Mouse (Mus musculus): ENCODE data around the gene Klhl35. TPM values are rescaled to one million over a fixed set of nuclear protein-coding genes. Genes with fewer than 3 reads are reported as not detected.

Klhl35 gene
- polyA plus RNA-seq (2015; fragmentation: Nextera tagmentation; extraction: Ambion mirVana), result 3.8 and 7.1 TPM in 2 replicates

GRCm38 (mm10) chr7:99465811-99466210 is at the start of gene Klhl35:
Klhl35 (plus strand) TSS chr7:99466004.
- Histone ChIP-seq H3K9ac (replicated peaks) (peak within 1 kb of the TSS; percentile 36), H3K4me2 (replicated peaks) (peak within 1 kb of the TSS; percentile 36), H3K27me3 (no peaks in the 10 kb centered on the region), H3K9me3 (no peaks in the 10 kb centered on the region), H3K4me3 (peak within 1 kb of the TSS; percentile 16), H3K27ac (replicated peaks) (peak within 1 kb of the TSS; percentile 88), H3K4me1 (peaks cover 32% of the 10 kb centered on the region), H3K36me3 (peaks cover 6% of the 10 kb centered on the region)
- ATAC-seq (replicated peaks), result peak; percentile 12
- WGBS, result 16% methylated on average over 8 of the region's 8 CpGs

- 77% methylated on average over 3 of the region's 3 CpGs for WGBS
- no peak overlapping the region for H3K4me2 ChIP-seq (replicated peaks)
- H3K4me1 ChIP-seq, result no peaks in the 10 kb centered on the region
- ATAC-seq (replicated peaks), result no peak
- no peaks in the 10 kb centered on the region for H3K9me3 ChIP-seq
- H3K36me3 ChIP-seq, result no peaks in the 10 kb centered on the region; the same call in 1 of the 2 replicates
- H3K9ac ChIP-seq (replicated peaks), result no peak overlapping the region
- no peak overlapping the region for H3K4me3 ChIP-seq
- no peak overlapping the region for H3K27ac ChIP-seq (replicated peaks)
- no peaks in the 10 kb centered on the region for H3K27me3 ChIP-seq
Measured at GRCm38 (mm10) chr7:99419311-99419710, 46.5 kb upstream of the Klhl35 start.

GRCm38 (mm10) chr7:99421006-99421405 is 44.8 kb upstream of the Klhl35 start:
- H3K4me1 ChIP-seq, result peaks cover 4% of the 10 kb centered on the region; the same call in 1 of the 2 replicates
- no peak for ATAC-seq (replicated peaks)
- 91% methylated on average over 6 of the region's 6 CpGs for WGBS
- no peaks in the 10 kb centered on the region; the same call in 1 of the 2 replicates for H3K36me3 ChIP-seq
- no peaks in the 10 kb centered on the region for H3K27me3 ChIP-seq
- no peak overlapping the region for H3K4me3 ChIP-seq
- no peaks in the 10 kb centered on the region for H3K9me3 ChIP-seq
- H3K4me2 ChIP-seq (replicated peaks), result no peak overlapping the region
- H3K27ac ChIP-seq (replicated peaks), result no peak overlapping the region
- no peak overlapping the region for H3K9ac ChIP-seq (replicated peaks)

DNA sequence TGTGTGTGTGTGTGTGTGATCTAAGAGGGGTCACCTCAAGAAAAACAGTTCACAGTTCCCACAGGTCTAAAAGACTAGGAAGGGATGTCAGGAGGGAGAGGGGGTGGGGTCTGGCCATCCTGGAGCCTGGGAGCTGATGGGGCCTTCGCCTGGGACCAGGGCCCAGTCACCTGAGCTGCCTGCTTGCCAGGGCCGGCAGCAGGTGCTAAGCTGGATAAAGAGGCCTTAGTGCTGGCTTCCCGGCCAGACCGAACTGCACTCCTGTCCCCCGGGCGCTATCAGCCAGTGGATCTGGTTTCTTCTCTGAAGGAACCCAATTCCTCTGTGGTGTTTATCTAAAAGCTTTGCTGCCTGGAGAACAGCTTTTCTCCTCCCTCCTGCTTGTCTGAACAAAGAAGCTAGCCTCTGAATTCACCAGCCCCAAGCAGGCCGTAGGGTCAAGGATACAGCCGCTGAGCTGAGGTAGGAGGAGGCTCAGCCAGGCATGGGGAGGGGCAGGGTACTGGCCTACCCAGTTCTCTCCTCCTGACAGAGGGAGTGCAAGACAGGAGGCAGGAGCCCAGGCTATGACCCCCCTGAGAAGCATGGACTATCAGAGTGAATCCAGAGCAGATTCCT is 41.2 kb upstream of the Klhl35 start:
- no peak overlapping the region for H3K9ac ChIP-seq (replicated peaks)
- H3K36me3 ChIP-seq, result no peaks in the 10 kb centered on the region
- no peak overlapping the region for H3K4me2 ChIP-seq (replicated peaks)
- H3K4me3 ChIP-seq, result no peak overlapping the region
- H3K4me1 ChIP-seq, result peaks cover 20% of the 10 kb centered on the region
- 0 out of 2 replicates have a peak overlapping the region, but pooled peaks have one; percentile 40 for H3K27ac ChIP-seq (replicated peaks)
- H3K9me3 ChIP-seq, result no peaks in the 10 kb centered on the region
- WGBS, result 43% methylated on average over 8 of the region's 8 CpGs
- no peaks in the 10 kb centered on the region for H3K27me3 ChIP-seq
- ATAC-seq (replicated peaks), result no peak

- Histone ChIP-seq H3K27me3 (no peaks in the 10 kb centered on the region), H3K36me3 (no peaks in the 10 kb centered on the region), H3K4me2 (replicated peaks) (no peak overlapping the region), H3K27ac (replicated peaks) (no peak overlapping the region), H3K4me1 (peaks cover 24% of the 10 kb centered on the region), H3K9me3 (no peaks in the 10 kb centered on the region), H3K4me3 (no peak overlapping the region), H3K9ac (replicated peaks) (no peak overlapping the region)
- no peak for ATAC-seq (replicated peaks)
- 90% methylated on average over 4 of the region's 4 CpGs for WGBS
Measured at GRCm38 (mm10) chr7:99425706-99426105, 40.1 kb upstream of the Klhl35 start.

GRCm38 (mm10) chr7:99427031-99427430 is 38.8 kb upstream of the Klhl35 start:
- Histone ChIP-seq H3K9ac (replicated peaks) (0 out of 2 replicates have a peak overlapping the region, but pooled peaks have one; percentile 1), H3K27me3 (no peaks in the 10 kb centered on the region), H3K36me3 (no peaks in the 10 kb centered on the region), H3K4me3 (no peak overlapping the region), H3K9me3 (no peaks in the 10 kb centered on the region), H3K4me1 (peaks cover 29% of the 10 kb centered on the region), H3K27ac (replicated peaks) (no peak overlapping the region), H3K4me2 (replicated peaks) (no peak overlapping the region)
- WGBS, result 30% methylated on average over 10 of the region's 10 CpGs
- ATAC-seq (replicated peaks), result no peak

DNA sequence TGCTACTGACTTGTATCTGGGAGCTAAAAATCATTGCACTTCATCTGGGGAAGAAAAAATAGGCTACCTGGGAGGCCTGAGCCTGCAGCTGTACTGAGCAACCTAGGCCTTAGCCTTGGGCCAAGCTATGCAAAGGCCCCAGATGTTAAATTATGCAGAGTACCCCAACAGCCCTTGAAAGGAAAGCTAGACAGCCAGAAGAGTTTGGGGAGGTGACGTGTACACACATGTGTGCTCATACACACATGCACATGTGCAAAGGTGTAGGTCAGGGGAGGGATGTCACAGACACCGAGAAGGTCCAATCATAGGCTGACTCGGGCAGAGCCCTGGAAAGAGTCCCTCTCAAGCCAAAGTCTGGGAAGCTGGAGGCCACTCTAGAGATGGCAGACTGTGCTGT is 37.8 kb upstream of the Klhl35 start:
- no peak for ATAC-seq (replicated peaks)
- H3K4me1 ChIP-seq, result peaks cover 39% of the 10 kb centered on the region
- 92% methylated on average over 3 of the region's 3 CpGs for WGBS
- H3K9ac ChIP-seq (replicated peaks), result no peak overlapping the region
- no peaks in the 10 kb centered on the region for H3K27me3 ChIP-seq
- no peaks in the 10 kb centered on the region for H3K36me3 ChIP-seq
- no peak overlapping the region for H3K4me3 ChIP-seq
- no peaks in the 10 kb centered on the region for H3K9me3 ChIP-seq
- H3K4me2 ChIP-seq (replicated peaks), result no peak overlapping the region
- H3K27ac ChIP-seq (replicated peaks), result no peak overlapping the region

DNA sequence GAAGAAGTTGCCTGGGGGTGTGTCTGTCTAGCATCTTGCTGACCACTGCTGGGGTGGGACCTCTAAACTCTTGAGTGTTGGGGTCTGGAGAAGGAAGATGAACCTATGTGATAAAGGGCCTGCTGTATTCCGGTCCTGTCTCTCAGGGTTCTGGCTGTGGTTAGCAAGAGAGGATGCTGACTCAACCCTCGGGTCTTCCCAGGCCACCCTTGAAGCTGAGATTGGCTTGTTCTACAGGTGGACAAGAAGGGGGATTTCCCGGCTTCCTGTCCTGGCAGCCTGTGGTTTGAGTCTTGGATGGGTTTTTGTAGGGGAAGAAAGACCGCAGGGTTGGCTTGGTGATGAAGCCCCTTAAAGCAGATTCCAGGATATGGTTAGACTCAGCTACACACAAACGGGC is 37.0 kb upstream of the Klhl35 start:
- peaks cover 45% of the 10 kb centered on the region for H3K4me1 ChIP-seq
- H3K4me2 ChIP-seq (replicated peaks), result no peak overlapping the region
- no peak overlapping the region for H3K9ac ChIP-seq (replicated peaks)
- H3K27me3 ChIP-seq, result no peaks in the 10 kb centered on the region
- no peak overlapping the region for H3K4me3 ChIP-seq
- no peaks in the 10 kb centered on the region for H3K9me3 ChIP-seq
- WGBS, result 87% methylated on average over 5 of the region's 5 CpGs
- no peaks in the 10 kb centered on the region for H3K36me3 ChIP-seq
- H3K27ac ChIP-seq (replicated peaks), result no peak overlapping the region
- no peak for ATAC-seq (replicated peaks)

DNA sequence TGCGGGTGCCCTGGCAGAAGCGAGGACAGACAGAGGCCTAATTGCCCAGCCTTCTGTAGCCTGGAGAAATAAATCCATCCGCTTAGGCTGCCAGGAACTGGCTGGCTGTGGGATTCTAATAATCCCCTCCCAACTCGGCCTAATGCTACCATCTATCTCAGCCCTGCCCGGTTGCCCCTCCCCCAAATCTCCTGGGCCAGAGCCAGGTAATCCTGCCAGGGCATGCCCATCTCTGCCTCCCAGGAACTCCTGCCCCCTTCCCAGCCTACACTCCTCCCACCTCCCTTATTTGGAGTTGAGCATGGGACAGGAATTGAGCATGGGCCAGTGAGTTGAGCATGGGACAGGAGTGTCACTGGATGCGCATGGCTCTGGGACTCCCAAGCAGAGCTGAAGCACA is 36.0 kb upstream of the Klhl35 start:
- no peak for ATAC-seq (replicated peaks)
- Histone ChIP-seq H3K36me3 (no peaks in the 10 kb centered on the region), H3K9ac (replicated peaks) (no peak overlapping the region), H3K4me2 (replicated peaks) (no peak overlapping the region), H3K9me3 (no peaks in the 10 kb centered on the region), H3K4me1 (peaks cover 45% of the 10 kb centered on the region), H3K27ac (replicated peaks) (0 out of 2 replicates have a peak overlapping the region, but pooled peaks have one; percentile 1), H3K27me3 (no peaks in the 10 kb centered on the region), H3K4me3 (no peak overlapping the region)
- 18% methylated on average over 6 of the region's 6 CpGs for WGBS

GRCm38 (mm10) chr7:99430246-99430645 is 35.6 kb upstream of the Klhl35 start:
- Histone ChIP-seq H3K4me2 (replicated peaks) (no peak overlapping the region), H3K4me3 (no peak overlapping the region), H3K27me3 (no peaks in the 10 kb centered on the region), H3K36me3 (no peaks in the 10 kb centered on the region), H3K9me3 (no peaks in the 10 kb centered on the region), H3K27ac (replicated peaks) (no peak overlapping the region), H3K9ac (replicated peaks) (no peak overlapping the region), H3K4me1 (peaks cover 47% of the 10 kb centered on the region)
- no peak for ATAC-seq (replicated peaks)
- WGBS, result 69% methylated on average over 11 of the region's 11 CpGs

- 19% methylated on average over 14 of the region's 14 CpGs for WGBS
- peaks cover 40% of the 10 kb centered on the region for H3K4me1 ChIP-seq
- no peaks in the 10 kb centered on the region for H3K9me3 ChIP-seq
- no peaks in the 10 kb centered on the region for H3K27me3 ChIP-seq
- peak; percentile 71 for ATAC-seq (replicated peaks)
- no peak overlapping the region; the same call in 1 of the 2 replicates for H3K9ac ChIP-seq (replicated peaks)
- H3K36me3 ChIP-seq, result no peaks in the 10 kb centered on the region
- H3K4me3 ChIP-seq, result no peak overlapping the region
- peak overlapping the region; percentile 82 for H3K27ac ChIP-seq (replicated peaks)
- H3K4me2 ChIP-seq (replicated peaks), result peak overlapping the region; percentile 0; the same call in 1 of the 2 replicates
Measured at GRCm38 (mm10) chr7:99432248-99432647, 33.6 kb upstream of the Klhl35 start.

DNA sequence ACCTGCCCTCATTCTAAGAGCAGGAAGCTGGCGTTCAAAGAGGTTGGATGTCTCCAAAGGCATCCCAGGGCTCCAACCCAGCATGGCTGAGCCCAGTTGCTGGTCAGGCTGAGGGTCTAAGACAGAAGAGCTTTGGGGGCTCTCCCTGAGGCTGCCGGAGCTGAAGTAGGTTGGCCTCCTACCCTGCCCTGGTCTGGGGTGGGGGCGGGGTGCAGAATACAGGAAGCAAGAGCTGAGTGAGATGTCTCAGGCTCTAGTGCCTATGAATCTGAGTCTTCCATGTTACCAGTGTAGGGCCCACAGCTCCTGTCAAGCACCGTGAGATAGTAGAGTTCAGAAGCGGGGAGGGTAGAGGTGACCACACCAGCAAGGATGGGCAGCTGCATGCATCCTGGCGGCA is 32.9 kb upstream of the Klhl35 start:
- Histone ChIP-seq H3K27ac (replicated peaks) (peak overlapping the region; percentile 82), H3K9ac (replicated peaks) (no peak overlapping the region), H3K9me3 (no peaks in the 10 kb centered on the region), H3K4me2 (replicated peaks) (0 out of 2 replicates have a peak overlapping the region, but pooled peaks have one; percentile 0), H3K4me1 (peaks cover 36% of the 10 kb centered on the region), H3K27me3 (no peaks in the 10 kb centered on the region), H3K4me3 (no peak overlapping the region), H3K36me3 (no peaks in the 10 kb centered on the region)
- WGBS, result 89% methylated on average over 6 of the region's 6 CpGs
- ATAC-seq (replicated peaks), result no peak
